27 mouse cellular contexts compared by ENCODE assay signal in the genomic region with DNA sequence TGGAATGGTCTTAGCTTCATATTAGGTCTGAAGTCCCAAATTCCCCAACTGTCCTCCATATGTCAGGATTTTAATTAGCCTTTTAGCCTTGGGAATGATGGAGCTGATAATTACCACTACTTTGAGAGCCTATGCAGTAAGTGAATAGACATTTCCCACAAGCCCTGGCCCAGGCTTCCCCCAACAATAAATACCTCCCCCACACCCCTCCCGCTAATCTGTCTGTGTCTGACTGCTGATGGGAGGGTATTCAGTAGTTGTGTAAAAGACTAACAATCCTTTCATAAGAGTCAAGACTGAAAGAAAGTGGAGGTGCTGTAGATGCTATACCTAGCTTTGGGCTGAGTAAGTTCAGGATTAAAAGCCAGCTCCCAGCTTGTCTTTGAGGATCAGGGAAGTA. TPM values are rescaled to one million over a fixed set of nuclear protein-coding genes. Genes with fewer than 3 reads are reported as not detected.
"Had no signal": no experiment of that assay in that cellular context is flagged by ENCODE, and none has a peak within 500 bp of the region (broad histone marks: within the 10 kb centered on the region; RNA-seq: fewer than 3 reads in every experiment).

No protein-coding gene starts in this region.

- DNase-seq: lung, adult 18-20 months; lung, embryonic 14.5 days; lung, postnatal 10 days; lung, postnatal 4 days; midbrain, embryonic 14.5 days; right cerebral cortex, adult 18-20 months; right cerebral cortex, postnatal 25 days; right cerebral cortex, postnatal 4 days; spleen, adult 18-20 months; thymus, adult 18-20 months; thymus, postnatal 25 days; thymus, postnatal 4 days had no signal

- H3K4me3 ChIP-seq: midbrain, embryonic 10.5 days; midbrain, embryonic 12.5 days; myocyte; neural tube, embryonic 13.5 days; neural tube, embryonic 15.5 days had no signal

- H3K9me3 ChIP-seq: midbrain, embryonic 10.5 days; midbrain, embryonic 12.5 days; neural tube, embryonic 13.5 days; neural tube, embryonic 15.5 days had no signal

- H3K4me1 ChIP-seq: neural tube, embryonic 13.5 days; neural tube, embryonic 15.5 days had no signal

- H3K27me3 ChIP-seq: midbrain, embryonic 12.5 days; neural tube, embryonic 13.5 days; neural tube, embryonic 15.5 days had no signal

- H3K4me2 ChIP-seq: lung, embryonic 14.5 days; midbrain, embryonic 12.5 days; neural tube, embryonic 13.5 days; neural tube, embryonic 15.5 days had no signal

- H3K9ac ChIP-seq: liver, embryonic 14.5 days; lung, embryonic 14.5 days; midbrain, embryonic 12.5 days; neural tube, embryonic 13.5 days; neural tube, embryonic 15.5 days had no signal

- H3K36me3 ChIP-seq: midbrain, embryonic 10.5 days; midbrain, embryonic 12.5 days; neural tube, embryonic 13.5 days; neural tube, embryonic 15.5 days had no signal

- H3K27ac ChIP-seq: liver, embryonic 14.5 days; midbrain, embryonic 10.5 days; midbrain, embryonic 12.5 days; neural tube, embryonic 13.5 days; neural tube, embryonic 15.5 days had no signal

RNA-seq across cellular contexts. Expression of a gene that starts 4.3 kb away (rescaled TPM):
- total RNA-seq: megakaryocyte, adult 5-6 weeks; megakaryocyte-erythroid progenitor cell, adult 5-6 weeks had no signal
- polyA plus RNA-seq: liver, embryonic 14.5 days; liver, embryonic 16.5 days; lung, embryonic 14.5 days; lung, embryonic 16.5 days; midbrain, embryonic 10.5 days; midbrain, embryonic 12.5 days; midbrain, embryonic 14.5 days; myocyte; neural tube, embryonic 11.5 days; neural tube, embryonic 13.5 days; neural tube, embryonic 15.5 days; small intestine, adult 2 months; stomach, embryonic 14.5 days; stomach, embryonic 16.5 days; urinary bladder, adult 2 months had no signal

RNA-seq across cellular contexts. Expression of a gene that starts 9.2 kb away (rescaled TPM):
- total RNA-seq: megakaryocyte, adult 5-6 weeks; megakaryocyte-erythroid progenitor cell, adult 5-6 weeks had no signal
- polyA plus RNA-seq: liver, embryonic 14.5 days; liver, embryonic 16.5 days; lung, embryonic 14.5 days; lung, embryonic 16.5 days; midbrain, embryonic 10.5 days; midbrain, embryonic 12.5 days; midbrain, embryonic 14.5 days; myocyte; neural tube, embryonic 11.5 days; neural tube, embryonic 13.5 days; neural tube, embryonic 15.5 days; stomach, embryonic 14.5 days; stomach, embryonic 16.5 days had no signal

RNA-seq across cellular contexts. Expression of a gene that starts 15.5 kb away (rescaled TPM):
- total RNA-seq: megakaryocyte, adult 5-6 weeks; megakaryocyte-erythroid progenitor cell, adult 5-6 weeks had no signal
- polyA plus RNA-seq: liver, embryonic 14.5 days; liver, embryonic 16.5 days; lung, embryonic 14.5 days; lung, embryonic 16.5 days; midbrain, embryonic 10.5 days; midbrain, embryonic 12.5 days; midbrain, embryonic 14.5 days; myocyte; neural tube, embryonic 11.5 days; neural tube, embryonic 13.5 days; neural tube, embryonic 15.5 days; small intestine, adult 2 months; stomach, embryonic 14.5 days; stomach, embryonic 16.5 days; urinary bladder, adult 2 months had no signal

RNA-seq across cellular contexts. Expression of a gene that starts 22.1 kb away (rescaled TPM):
- total RNA-seq: megakaryocyte, adult 5-6 weeks; megakaryocyte-erythroid progenitor cell, adult 5-6 weeks had no signal
- polyA plus RNA-seq: liver, embryonic 14.5 days; liver, embryonic 16.5 days; lung, embryonic 14.5 days; lung, embryonic 16.5 days; midbrain, embryonic 10.5 days; midbrain, embryonic 12.5 days; midbrain, embryonic 14.5 days; myocyte; neural tube, embryonic 11.5 days; neural tube, embryonic 13.5 days; neural tube, embryonic 15.5 days; small intestine, adult 2 months; stomach, embryonic 14.5 days; stomach, embryonic 16.5 days; urinary bladder, adult 2 months had no signal

RNA-seq across cellular contexts. Expression of a gene that starts 26.7 kb away (rescaled TPM):
- total RNA-seq: megakaryocyte, adult 5-6 weeks; megakaryocyte-erythroid progenitor cell, adult 5-6 weeks had no signal
- polyA plus RNA-seq: liver, embryonic 14.5 days; liver, embryonic 16.5 days; lung, embryonic 14.5 days; lung, embryonic 16.5 days; midbrain, embryonic 10.5 days; midbrain, embryonic 12.5 days; midbrain, embryonic 14.5 days; myocyte; neural tube, embryonic 11.5 days; neural tube, embryonic 13.5 days; neural tube, embryonic 15.5 days; small intestine, adult 2 months; stomach, embryonic 14.5 days; stomach, embryonic 16.5 days; urinary bladder, adult 2 months had no signal
